Mouse (Mus musculus) embryonic fibroblast, embryonic 13.5 days (primary cell): ENCODE data around the gene Dcp1a. TPM values are rescaled to one million over a fixed set of nuclear protein-coding genes. Genes with fewer than 3 reads are reported as not detected.

ENCODE experiments used
- H3K27ac ChIP-seq: 2 replicates; pipeline ENCODE4 v1.5.1; 2012; ENCODE audit warnings: low read length, control low read depth, inconsistent platforms; ENCODE audit not compliant: insufficient read depth
- H3K4me1 ChIP-seq: 2 replicates; pipeline ENCODE4 v1.6.1; 2011; ENCODE audit warnings: low read length; ENCODE audit not compliant: control insufficient read depth, insufficient read depth
- H3K4me3 ChIP-seq: 2 replicates; pipeline ENCODE4 v1.5.1; 2011; ENCODE audit warnings: mild to moderate bottlenecking, control low read depth, low read length; ENCODE audit not compliant: insufficient read depth
- CTCF ChIP-seq: IDR thresholded peaks from 2 replicates; pipeline ENCODE4 v1.5.1; 2011; ENCODE audit warnings: mild to moderate bottlenecking, control low read depth, low read length, moderate library complexity, borderline replicate concordance; ENCODE audit not compliant: insufficient read depth
- POLR2A ChIP-seq: IDR thresholded peaks from 2 replicates; pipeline ENCODE4 v1.6.1; 2011; ENCODE audit warnings: low read depth, mild to moderate bottlenecking, control low read depth, low read length, moderate library complexity
- polyA plus RNA-seq: library from polyadenylated mRNA; stranded (reverse); fragments of >200 nt; gene quantifications from 2 replicates; pipeline ENCODE4 v1.2.4, GENCODE M21; 2011; ENCODE audit warnings: low read depth; ENCODE audit not compliant: missing spikeins, insufficient read length

The Dcp1a gene
- polyA plus RNA-seq, 1 experiment: 26.0 TPM

- no peak for TF ChIP-seq CTCF
- no peak for TF ChIP-seq POLR2A
- H3K4me1 ChIP-seq: no peaks in the 10 kb centered on the region; the same call in 1 of the 2 replicates
- H3K27ac ChIP-seq: no peak overlapping the region
- no peak overlapping the region for H3K4me3 ChIP-seq
Observed at GRCm38 (mm10) chr14:30572253-30572652, 92.9 kb downstream of the Dcp1a start.

GRCm38 (mm10) chr14:30573235-30573634 lies 93.9 kb downstream of the Dcp1a start:
- Histone ChIP-seq H3K4me3 (no peak overlapping the region), H3K27ac (no peak overlapping the region), H3K4me1 (no peaks in the 10 kb centered on the region; the same call in 1 of the 2 replicates)
- TF ChIP-seq CTCF (no peak), POLR2A (no peak)

GRCm38 (mm10) chr14:30573983-30574584 lies 94.7 kb downstream of the Dcp1a start:
- H3K4me1 ChIP-seq: no peaks in the 10 kb centered on the region; the same call in 1 of the 2 replicates
- TF ChIP-seq CTCF (no peak), POLR2A (no peak)
- H3K27ac ChIP-seq: no peak overlapping the region
- H3K4me3 ChIP-seq: no peak overlapping the region

- Histone ChIP-seq H3K4me1 (no peaks in the 10 kb centered on the region), H3K27ac (no peak overlapping the region), H3K4me3 (no peak overlapping the region)
- TF ChIP-seq POLR2A (no peak), CTCF (no peak)
Observed at GRCm38 (mm10) chr14:30575791-30576190, 96.5 kb downstream of the Dcp1a start.

GRCm38 (mm10) chr14:30576260-30576659 lies 96.9 kb downstream of the Dcp1a start:
- Histone ChIP-seq H3K4me1 (no peaks in the 10 kb centered on the region), H3K4me3 (no peak overlapping the region), H3K27ac (no peak overlapping the region)
- TF ChIP-seq CTCF (no peak), POLR2A (no peak)

Other genes with a start within 250 kb of the Dcp1a start
- not detected in 2 replicates for gene Cacna1d, start 11.9 kb downstream of the Dcp1a start, polyA plus RNA-seq
- gene Tkt, start 68.8 kb downstream of the Dcp1a start, polyA plus RNA-seq: 288 and 417 TPM in 2 replicates
- gene Prkcd, start 146.7 kb downstream of the Dcp1a start, polyA plus RNA-seq: 56.9 and 60.5 TPM in 2 replicates
- gene Rft1, start 174.8 kb downstream of the Dcp1a start, polyA plus RNA-seq: 18.2 and 20.4 TPM in 2 replicates
- gene Sfmbt1, start 235.3 kb downstream of the Dcp1a start, polyA plus RNA-seq: 8.2 and 9.6 TPM in 2 replicates